Mouse (Mus musculus): ENCODE measurements at regions not wholly inside any gene's neighbourhood (a gene's known extent, or its start where the extent isn't known, plus 50 kb on each side); places are given as distances from the start of the nearest gene placed in this dataset.
A peak's percentile ranks its signal among the peaks of the same experiment; 100 is the strongest.

DNA sequence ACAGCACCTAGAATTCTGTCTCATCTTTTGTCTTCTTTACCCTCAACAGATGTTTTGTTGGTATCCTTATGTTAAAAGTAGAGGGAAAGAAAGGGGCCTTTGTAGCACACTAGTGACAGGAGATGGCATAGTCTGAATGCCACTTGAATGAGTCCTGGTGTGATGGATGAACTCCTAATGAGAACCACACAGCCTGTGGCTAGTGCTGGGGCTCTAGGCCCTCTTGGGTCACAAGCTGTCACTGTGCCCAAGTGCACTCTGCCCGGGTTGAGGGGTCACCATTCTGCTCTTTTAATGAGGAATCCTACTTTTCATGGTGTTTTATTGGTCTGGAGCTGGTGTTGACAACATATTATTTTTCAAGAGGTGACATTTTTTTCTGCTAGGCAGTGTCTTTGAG is 355.0 kb upstream of the Nrp1 start:
- H3K4me1 ChIP-seq: peaks cover 15% of the 10 kb centered on the region; the same call in 1 of the 2 replicates
- ATAC-seq (ENCODE audit: borderline replicate concordance, extremely low read depth, low FRiP score, low TSS enrichment): 0 out of 2 replicates have a peak, but pooled peaks have one; percentile 17
- no peak overlapping the region for H3K4me3 ChIP-seq
- no peak overlapping the region for H3K4me2 ChIP-seq
- H3K9ac ChIP-seq: no peak overlapping the region
- no peaks in the 10 kb centered on the region for H3K36me3 ChIP-seq
- no peaks in the 10 kb centered on the region for H3K9me3 ChIP-seq
- no peaks in the 10 kb centered on the region for H3K27me3 ChIP-seq
- H3K27ac ChIP-seq: peak overlapping the region; percentile 17; the same call in 1 of the 2 replicates
- WGBS: 17% methylated on average over 1 of the region's 1 CpGs

DNA sequence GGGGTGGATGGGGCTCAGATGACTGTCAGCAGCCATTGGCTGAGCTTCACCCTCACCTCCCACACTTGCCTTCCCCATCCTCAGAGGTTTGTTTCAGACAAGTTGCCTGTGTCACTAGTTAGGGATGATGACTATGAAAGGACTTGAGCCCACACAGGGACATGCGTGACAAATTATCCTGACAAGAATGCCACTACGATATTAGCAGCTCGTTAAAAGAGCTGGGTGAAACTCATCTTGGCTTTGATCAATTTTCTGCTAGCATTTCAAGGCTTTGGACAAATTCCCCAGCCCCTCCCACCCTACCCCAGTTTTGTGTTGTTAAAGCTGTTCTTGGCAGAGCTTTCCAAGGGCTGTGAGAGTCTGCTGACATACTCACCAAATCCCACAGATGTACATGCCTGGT is 354.5 kb upstream of the Nrp1 start:
- WGBS: 31% methylated on average over 3 of the region's 3 CpGs
- H3K4me2 ChIP-seq: no peak overlapping the region
- peak overlapping the region; percentile 17; the same call in 1 of the 2 replicates for H3K27ac ChIP-seq
- peaks cover 15% of the 10 kb centered on the region; the same call in 1 of the 2 replicates for H3K4me1 ChIP-seq
- no peak overlapping the region for H3K9ac ChIP-seq
- H3K27me3 ChIP-seq: no peaks in the 10 kb centered on the region
- H3K9me3 ChIP-seq: no peaks in the 10 kb centered on the region
- ATAC-seq (ENCODE audit: borderline replicate concordance, extremely low read depth, low FRiP score, low TSS enrichment): peak; percentile 93
- no peak overlapping the region for H3K4me3 ChIP-seq
- no peaks in the 10 kb centered on the region for H3K36me3 ChIP-seq

DNA sequence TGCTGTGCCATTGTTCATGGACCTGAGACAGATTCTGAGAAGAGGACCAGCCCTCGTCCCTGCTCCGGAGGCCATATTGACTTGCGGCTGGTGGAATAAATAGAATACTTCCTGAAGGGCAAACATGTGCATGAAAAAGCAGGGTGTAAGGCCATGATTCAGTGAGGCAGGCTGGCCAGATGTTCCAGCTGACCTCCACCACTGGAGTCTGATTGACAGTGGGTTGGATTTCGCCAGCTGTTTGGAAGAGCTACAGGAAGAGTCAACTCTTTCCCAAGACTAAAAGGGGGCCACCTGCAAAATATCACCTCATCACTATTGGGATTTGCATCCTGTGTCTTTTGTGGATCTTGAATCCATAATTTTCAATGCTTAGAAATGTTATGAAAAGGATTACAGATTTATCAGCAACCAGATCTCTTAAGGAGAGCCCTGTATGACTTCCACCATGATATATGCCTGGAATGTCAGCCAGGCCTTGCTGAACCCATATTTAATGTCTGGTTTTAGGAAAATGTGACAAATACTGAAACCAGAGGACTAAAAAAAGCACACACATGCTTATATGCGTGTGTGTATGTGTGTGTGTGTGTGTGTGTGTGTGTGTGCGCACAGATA is 348.9 kb upstream of the Nrp1 start:
- Histone ChIP-seq H3K9me3 (no peaks in the 10 kb centered on the region), H3K36me3 (no peaks in the 10 kb centered on the region), H3K27ac (no peak overlapping the region), H3K4me1 (peaks cover 4% of the 10 kb centered on the region; the same call in 1 of the 2 replicates), H3K9ac (no peak overlapping the region), H3K4me2 (no peak overlapping the region), H3K27me3 (no peaks in the 10 kb centered on the region), H3K4me3 (no peak overlapping the region)
- ATAC-seq (ENCODE audit: borderline replicate concordance, extremely low read depth, low FRiP score, low TSS enrichment): no peak
- 75% methylated on average over 6 of the region's 6 CpGs for WGBS

GRCm38 (mm10) chr8:128017171-128017570 is 341.2 kb upstream of the Nrp1 start:
- Histone ChIP-seq H3K9ac (no peak overlapping the region), H3K9me3 (no peaks in the 10 kb centered on the region), H3K27me3 (no peaks in the 10 kb centered on the region), H3K36me3 (no peaks in the 10 kb centered on the region), H3K27ac (no peak overlapping the region), H3K4me2 (no peak overlapping the region), H3K4me3 (no peak overlapping the region), H3K4me1 (no peaks in the 10 kb centered on the region)
- 54% methylated on average over 8 of the region's 8 CpGs for WGBS
- no peak for ATAC-seq (ENCODE audit: borderline replicate concordance, extremely low read depth, low FRiP score, low TSS enrichment)

- ATAC-seq (ENCODE audit: borderline replicate concordance, extremely low read depth, low FRiP score, low TSS enrichment): no peak
- Histone ChIP-seq H3K4me3 (no peak overlapping the region), H3K4me1 (peaks cover 28% of the 10 kb centered on the region), H3K36me3 (no peaks in the 10 kb centered on the region), H3K9me3 (no peaks in the 10 kb centered on the region), H3K9ac (no peak overlapping the region), H3K27me3 (no peaks in the 10 kb centered on the region), H3K27ac (peak overlapping the region; percentile 94), H3K4me2 (no peak overlapping the region)
- WGBS: 39% methylated on average over 2 of the region's 2 CpGs
Observed at GRCm38 (mm10) chr8:128023661-128024060, 334.7 kb upstream of the Nrp1 start.

DNA sequence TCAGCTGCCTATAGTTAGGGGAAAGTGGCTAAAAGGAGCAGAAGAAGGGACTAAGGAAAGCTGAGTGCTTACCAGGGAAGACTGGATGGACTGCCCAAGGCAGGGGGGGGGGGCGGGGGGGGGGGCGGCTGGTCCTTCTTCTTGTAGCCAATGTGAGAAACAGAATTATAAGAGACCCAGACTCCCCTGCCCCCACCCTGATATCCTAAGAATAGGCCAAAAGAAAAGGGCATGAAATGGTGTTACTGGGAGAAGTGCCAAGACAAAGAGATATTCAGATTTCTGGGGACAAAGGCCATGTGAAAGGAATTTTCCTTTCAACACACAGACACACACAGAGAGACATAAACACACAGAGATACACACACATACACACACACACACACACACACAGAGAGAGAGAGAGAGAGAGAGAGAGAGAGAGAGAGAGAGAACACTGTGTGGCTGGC is 333.6 kb upstream of the Nrp1 start:
- H3K9ac ChIP-seq: no peak overlapping the region
- peak; percentile 86 for ATAC-seq (ENCODE audit: borderline replicate concordance, extremely low read depth, low FRiP score, low TSS enrichment)
- H3K4me3 ChIP-seq: no peak overlapping the region
- H3K27me3 ChIP-seq: no peaks in the 10 kb centered on the region
- H3K4me2 ChIP-seq: no peak overlapping the region
- WGBS: no CpG with 5 or more reads among the region's 2 CpGs
- H3K36me3 ChIP-seq: no peaks in the 10 kb centered on the region
- H3K27ac ChIP-seq: peak overlapping the region; percentile 94
- no peaks in the 10 kb centered on the region for H3K9me3 ChIP-seq
- peaks cover 28% of the 10 kb centered on the region for H3K4me1 ChIP-seq

DNA sequence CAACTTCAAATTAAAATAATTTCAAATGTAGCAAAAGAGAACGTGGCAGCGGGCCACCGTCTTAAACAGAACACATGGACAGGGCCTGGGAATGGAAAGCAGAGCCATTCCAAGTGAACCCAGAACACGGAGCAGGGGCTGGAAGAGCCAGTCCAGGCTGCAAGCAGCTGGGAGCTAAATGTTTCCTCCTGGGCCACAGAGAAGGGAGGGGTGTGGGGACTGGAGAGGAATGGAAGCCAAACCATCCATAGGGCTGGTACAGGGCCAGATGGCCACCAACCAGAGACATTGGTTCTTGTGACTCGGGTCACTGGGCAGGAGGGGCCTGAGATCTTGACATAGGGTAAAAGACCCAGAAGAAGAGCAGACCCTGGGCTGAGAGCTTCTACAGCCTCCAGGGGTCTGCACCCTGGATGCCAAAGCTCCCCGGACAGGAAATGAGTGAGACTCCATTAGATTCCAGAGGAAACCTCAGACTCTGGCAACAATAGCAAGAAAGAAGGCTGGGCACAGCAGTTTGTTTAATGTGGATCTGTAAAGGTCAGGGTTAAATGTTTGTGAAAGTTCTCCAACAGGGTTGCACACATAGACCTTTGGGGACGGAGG is 333.1 kb upstream of the Nrp1 start:
- Histone ChIP-seq H3K4me3 (no peak overlapping the region), H3K9me3 (no peaks in the 10 kb centered on the region), H3K27ac (peak overlapping the region; percentile 94), H3K36me3 (no peaks in the 10 kb centered on the region), H3K4me1 (peaks cover 28% of the 10 kb centered on the region), H3K4me2 (0 out of 2 replicates have a peak overlapping the region, but pooled peaks have one; percentile 13), H3K27me3 (no peaks in the 10 kb centered on the region), H3K9ac (no peak overlapping the region)
- peak; percentile 94 for ATAC-seq (ENCODE audit: borderline replicate concordance, extremely low read depth, low FRiP score, low TSS enrichment)
- 24% methylated on average over 7 of the region's 7 CpGs for WGBS

DNA sequence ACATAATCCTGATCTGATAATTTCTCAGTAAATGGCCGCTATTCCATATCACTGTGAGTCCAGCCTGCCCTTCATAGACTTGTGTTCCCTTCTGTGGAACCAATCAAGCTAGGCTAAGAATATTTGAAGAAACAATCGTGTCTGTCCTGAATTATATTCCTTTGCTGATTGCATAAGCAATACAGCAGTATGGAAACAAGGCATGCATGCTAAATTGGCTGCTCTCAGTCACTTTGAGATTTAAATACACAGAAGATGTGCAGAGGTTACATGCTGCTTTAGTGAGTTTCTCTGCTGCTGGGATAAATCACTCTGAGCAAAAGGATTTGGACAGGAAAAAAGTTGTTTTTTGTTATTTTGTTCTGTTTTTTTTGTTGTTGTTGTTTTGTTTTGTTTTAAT is 331.4 kb upstream of the Nrp1 start:
- no peak overlapping the region for H3K4me3 ChIP-seq
- H3K9me3 ChIP-seq: no peaks in the 10 kb centered on the region
- no peak overlapping the region for H3K27ac ChIP-seq
- no peak for ATAC-seq (ENCODE audit: borderline replicate concordance, extremely low read depth, low FRiP score, low TSS enrichment)
- no peak overlapping the region for H3K9ac ChIP-seq
- H3K27me3 ChIP-seq: no peaks in the 10 kb centered on the region
- no peaks in the 10 kb centered on the region for H3K36me3 ChIP-seq
- 79% methylated on average over 2 of the region's 2 CpGs for WGBS
- H3K4me1 ChIP-seq: peaks cover 28% of the 10 kb centered on the region
- H3K4me2 ChIP-seq: no peak overlapping the region

DNA sequence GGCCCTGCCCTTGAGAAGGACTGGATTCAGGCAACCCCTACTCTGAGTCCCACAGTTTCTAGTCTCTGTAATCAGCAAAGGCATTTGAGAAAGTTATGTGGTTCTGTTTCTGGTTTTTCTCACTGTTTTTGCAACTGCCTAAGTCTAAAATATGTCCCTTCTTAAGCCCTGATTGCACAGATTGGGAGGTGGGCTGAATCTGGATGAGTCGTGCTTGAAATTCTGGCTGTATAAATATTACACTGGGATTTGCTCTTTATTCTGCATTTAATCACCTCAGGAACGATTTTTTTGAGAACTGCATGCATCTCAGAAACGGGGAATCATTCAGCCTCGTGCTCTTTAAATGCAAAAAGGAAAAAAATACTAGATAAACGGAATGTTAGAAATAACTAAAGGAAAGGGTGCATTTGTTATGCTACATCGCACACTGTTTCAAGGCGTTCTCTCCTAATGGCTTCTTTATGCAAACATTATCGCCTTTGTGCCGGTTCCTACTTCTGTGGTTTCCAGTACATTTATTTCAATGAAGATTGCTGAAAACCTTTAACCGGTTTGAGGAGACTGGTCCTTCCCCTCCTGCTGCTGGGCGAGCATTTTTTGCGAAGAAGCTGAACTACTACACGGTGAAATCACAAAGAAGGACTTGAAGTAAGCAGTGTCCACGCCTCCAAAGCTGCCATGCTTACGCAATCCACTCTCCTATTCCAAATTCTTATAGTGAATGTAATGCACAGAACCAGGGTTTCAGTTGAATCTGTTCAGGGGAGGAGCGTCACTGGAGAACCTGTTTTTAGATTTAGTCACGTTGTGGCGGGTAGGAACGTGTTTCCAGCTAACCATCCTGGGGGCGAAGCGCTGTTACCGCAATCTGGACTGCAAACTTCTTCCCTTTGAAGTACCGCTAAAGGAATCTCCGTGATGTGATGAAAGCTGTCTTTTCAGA is 327.8 kb upstream of the Nrp1 start:
- 70% methylated on average over 24 of the region's 24 CpGs for WGBS
- no peak overlapping the region for H3K27ac ChIP-seq
- peaks cover 13% of the 10 kb centered on the region for H3K4me1 ChIP-seq
- no peaks in the 10 kb centered on the region for H3K36me3 ChIP-seq
- H3K9me3 ChIP-seq: no peaks in the 10 kb centered on the region
- no peaks in the 10 kb centered on the region for H3K27me3 ChIP-seq
- no peak overlapping the region for H3K9ac ChIP-seq
- H3K4me2 ChIP-seq: no peak overlapping the region
- ATAC-seq (ENCODE audit: borderline replicate concordance, extremely low read depth, low FRiP score, low TSS enrichment): no peak
- H3K4me3 ChIP-seq: no peak overlapping the region

DNA sequence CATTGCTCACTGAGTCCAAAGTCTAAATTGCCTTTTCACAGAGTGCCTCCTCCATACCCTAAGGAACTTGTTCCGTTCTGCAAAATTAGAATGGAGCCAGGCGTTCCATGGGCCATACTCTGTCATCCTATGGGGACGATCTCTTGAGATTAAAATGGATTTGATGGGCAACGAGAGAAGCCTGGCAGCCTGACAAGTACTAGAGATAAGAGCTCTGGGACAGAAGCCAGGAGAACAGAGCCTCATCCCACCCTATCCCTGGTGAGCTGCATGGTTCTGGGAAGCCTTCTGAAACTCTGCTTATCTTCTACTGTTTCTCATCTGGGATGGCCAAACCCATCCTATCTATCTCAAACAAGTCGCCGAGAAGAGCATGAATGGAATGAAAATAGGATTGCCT is 324.3 kb upstream of the Nrp1 start:
- peaks cover 5% of the 10 kb centered on the region; the same call in 1 of the 2 replicates for H3K4me1 ChIP-seq
- no peaks in the 10 kb centered on the region for H3K36me3 ChIP-seq
- ATAC-seq (ENCODE audit: borderline replicate concordance, extremely low read depth, low FRiP score, low TSS enrichment): peak; percentile 55; the same call in 1 of the 2 replicates
- no peak overlapping the region for H3K4me2 ChIP-seq
- no peak overlapping the region for H3K27ac ChIP-seq
- 24% methylated on average over 6 of the region's 6 CpGs for WGBS
- no peak overlapping the region for H3K4me3 ChIP-seq
- H3K27me3 ChIP-seq: no peaks in the 10 kb centered on the region
- H3K9ac ChIP-seq: no peak overlapping the region
- no peaks in the 10 kb centered on the region for H3K9me3 ChIP-seq

DNA sequence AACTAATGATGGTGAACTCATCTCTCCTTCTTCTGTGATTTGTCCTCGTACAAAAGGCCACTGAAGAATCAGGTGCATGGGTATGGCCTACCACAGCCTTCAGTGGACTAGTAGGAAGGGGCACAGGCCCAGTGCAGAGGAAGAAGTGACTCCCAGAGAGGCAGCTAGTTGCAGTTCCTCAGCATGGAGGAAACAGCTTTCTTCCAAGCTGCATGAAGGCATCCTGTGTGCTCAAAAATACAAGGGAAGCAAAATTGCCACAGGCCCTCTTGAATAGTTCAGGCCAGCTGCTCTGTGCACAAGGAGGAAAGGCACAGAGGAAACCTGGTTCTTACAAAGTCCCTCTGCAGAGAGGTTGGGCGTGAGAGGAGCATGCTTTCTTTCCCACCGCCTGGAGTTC is 322.7 kb upstream of the Nrp1 start:
- WGBS: 68% methylated on average over 3 of the region's 3 CpGs
- H3K27me3 ChIP-seq: no peaks in the 10 kb centered on the region
- ATAC-seq (ENCODE audit: borderline replicate concordance, extremely low read depth, low FRiP score, low TSS enrichment): 0 out of 2 replicates have a peak, but pooled peaks have one; percentile 27
- no peaks in the 10 kb centered on the region for H3K9me3 ChIP-seq
- no peak overlapping the region for H3K4me2 ChIP-seq
- H3K9ac ChIP-seq: no peak overlapping the region
- H3K4me3 ChIP-seq: no peak overlapping the region
- no peak overlapping the region for H3K27ac ChIP-seq
- H3K4me1 ChIP-seq: peaks cover 5% of the 10 kb centered on the region; the same call in 1 of the 2 replicates
- no peaks in the 10 kb centered on the region for H3K36me3 ChIP-seq
